Mouse (Mus musculus): ENCODE measurements around the gene Syn1.

The Syn1 gene

DNA sequence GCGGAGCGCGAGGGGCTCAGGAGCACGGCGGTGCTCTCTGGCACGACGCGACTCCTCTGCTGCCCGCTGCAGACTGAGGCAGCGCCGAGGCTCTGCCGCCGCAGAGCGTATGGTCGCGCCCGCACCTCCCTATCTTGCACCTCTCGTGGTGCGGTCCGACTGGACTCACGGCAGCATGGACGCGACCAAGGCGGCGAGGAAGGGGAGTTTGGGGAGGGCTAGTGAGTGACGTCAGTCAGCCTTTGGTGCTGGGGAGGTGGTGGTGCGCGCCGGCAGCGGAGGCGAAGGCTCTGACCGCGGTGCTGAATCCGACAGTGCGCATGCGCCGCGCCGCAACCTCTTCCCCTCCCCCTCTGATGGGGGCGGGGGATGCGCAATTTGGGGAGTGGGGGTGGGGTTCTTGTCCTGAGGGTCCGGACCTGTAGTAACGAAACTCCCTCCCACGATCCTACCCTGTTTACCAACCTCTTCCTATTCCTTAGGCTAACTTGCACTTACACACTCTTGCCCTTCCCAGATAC, at the start of gene Syn1:
Syn1 (minus strand) TSS at position 161 of the 521 bp plus-strand sequence.
- in situ Hi-C loops (cut with MboI, MseI): no loop called here

GRCm38 (mm10) chrX:20961477-20962378, 40.9 kb upstream of the Syn1 start, which contains the start of gene Uxt:
TSS of gene Uxt (minus strand) at chrX:20962017.
- in situ Hi-C loops (cut with MboI, MseI): no loop called here

DNA sequence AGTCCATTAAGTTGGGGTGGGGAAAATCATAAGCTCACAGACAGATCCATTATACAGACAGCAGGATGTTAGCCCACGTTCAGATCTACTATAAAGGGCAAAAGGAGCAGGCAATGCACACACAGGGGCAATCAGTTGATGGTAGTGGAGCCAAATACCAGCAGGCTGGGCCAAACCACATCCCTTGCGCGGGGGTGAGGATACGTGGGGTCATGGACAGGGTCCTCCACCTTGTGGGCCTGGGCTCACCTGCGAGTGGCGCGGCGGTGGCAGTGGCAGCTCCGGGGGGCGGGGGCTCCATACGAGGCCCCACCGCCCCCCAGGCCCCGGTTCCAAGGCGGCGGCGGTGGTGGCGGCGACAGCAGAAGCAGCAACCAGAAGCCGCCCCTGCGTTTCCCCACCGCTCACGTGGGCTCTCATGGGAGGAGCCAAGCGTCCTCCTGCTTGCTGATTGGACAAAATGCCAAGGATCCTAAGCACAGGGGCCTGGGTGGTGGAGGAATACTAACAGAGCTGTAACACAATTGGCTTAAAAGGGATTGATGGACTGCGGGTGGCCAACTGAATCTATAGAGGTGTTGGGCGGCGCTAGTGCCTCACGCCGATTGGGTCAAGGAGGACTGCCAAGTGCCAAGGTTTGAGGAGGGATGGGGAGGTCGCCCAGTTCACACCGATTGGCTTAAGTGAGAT, 29.5 kb upstream of the Syn1 start, which contains the start of gene Elk1:
Elk1 (minus strand) TSS at position 418 of the 690 bp plus-strand sequence.
- in situ Hi-C loops (cut with MboI, MseI): no loop called here

- in situ Hi-C loops (cut with MboI, MseI): no loop called here
Observed at GRCm38 (mm10) chrX:20946055-20946454, 25.3 kb upstream of the Syn1 start.

DNA sequence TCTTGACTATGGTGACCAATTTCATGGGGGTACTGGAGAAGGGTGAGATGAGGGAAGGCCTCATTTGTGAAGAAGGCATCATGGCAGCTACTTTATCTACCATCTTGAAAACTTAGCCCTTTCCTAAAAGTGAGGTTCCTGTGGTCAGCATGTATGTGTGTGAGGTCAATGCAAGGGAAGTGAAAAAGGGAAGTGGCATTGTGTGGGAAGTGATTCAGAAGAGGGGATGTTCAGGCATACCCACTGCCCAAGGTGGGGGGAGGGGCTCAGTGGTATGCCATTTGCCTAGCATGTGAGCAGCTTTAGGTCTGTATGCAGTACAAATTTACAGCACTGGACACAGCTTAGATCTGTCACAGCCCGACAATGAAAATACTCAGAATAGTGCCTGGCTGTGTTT, 11.2 kb upstream of the Syn1 start:
- in situ Hi-C loops (cut with MboI, MseI): no loop called here

DNA sequence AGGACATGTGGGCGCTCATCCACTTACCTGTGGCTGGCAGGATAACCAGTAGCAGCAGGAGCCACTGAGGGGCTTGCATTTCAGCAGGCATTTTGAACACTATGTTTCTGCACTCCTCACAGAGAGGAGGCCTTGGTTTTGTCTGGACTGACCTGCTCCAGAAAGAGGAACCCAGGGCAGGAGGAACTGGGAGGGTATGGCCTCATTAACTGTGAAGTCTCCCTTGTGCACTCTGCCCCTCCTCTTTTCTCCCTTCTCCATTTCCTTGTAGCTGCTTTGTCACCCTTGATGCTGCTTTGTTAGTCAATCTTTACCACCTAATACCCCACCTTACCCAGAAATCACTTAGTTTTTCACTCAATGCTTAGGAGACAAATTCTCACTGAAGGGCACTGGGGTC, 10.6 kb upstream of the Syn1 start, which contains the start of gene Cfp:
Cfp (minus strand) TSS at position 192 of the 400 bp plus-strand sequence.
- in situ Hi-C loops (cut with MboI, MseI): no loop called here

- in situ Hi-C loops (cut with MboI, MseI): no loop called here
Observed at GRCm38 (mm10) chrX:20929859-20930258, 9.1 kb upstream of the Syn1 start.

DNA sequence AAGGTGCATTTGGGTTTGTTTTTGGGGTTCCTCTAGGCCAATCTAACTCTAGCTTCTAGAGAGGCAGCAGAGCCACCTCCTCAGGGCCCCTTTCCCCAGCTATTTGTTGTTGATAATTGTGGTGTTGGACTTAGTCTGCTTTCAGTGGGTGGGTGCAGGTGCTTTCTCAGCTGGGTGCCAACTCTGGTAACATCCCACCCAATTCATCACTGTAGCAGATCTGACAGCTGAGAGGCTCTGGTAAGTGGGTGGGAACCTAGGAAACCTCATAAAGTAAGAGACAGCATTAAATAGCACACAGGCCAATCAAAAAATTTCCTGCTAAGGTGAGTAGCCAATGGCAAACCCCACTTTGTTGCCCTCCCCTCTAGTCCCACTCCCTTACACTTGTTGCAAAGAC, 4.2 kb upstream of the Syn1 start:
- in situ Hi-C loops (cut with MboI, MseI): no loop called here

DNA sequence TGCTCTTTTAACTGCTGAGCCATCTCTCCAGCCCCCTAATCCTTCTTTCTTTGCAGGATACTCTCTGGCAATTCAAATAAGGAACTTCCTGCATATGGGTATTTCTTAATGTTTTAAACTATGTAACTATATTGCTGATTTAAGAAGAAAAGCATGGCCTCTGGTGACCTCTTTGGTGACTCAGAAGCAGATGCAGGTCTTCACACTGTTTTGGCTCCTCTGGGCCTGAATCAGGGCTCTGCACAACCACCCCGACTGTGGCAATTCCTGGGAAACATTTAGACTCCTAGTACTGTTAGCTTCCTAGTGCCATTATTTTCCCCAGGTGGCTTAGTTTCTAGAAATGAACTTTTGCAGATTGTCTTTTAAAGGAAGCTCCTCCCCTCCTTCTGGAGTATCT, 2.7 kb upstream of the Syn1 start:
- in situ Hi-C loops (cut with MboI, MseI): no loop called here

DNA sequence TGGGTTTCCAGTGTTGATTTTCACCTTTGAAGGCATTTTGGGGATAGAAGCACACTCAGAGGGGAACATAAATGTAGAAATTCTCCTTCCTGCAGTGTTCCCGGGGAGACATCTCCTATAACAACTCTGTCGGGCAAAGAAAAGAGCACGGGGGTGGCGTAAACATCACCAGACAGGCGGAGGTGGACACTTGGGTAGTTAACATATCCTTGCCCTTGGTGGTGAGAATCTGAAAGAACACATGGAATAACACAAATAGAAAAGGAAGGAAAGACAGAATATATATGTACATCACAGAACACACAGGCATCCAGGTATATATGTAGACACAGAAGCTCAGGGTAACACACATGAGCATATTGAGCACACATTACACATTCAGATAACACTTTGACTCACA, 562 bp upstream of the Syn1 start:
- in situ Hi-C loops (cut with MboI, MseI): no loop called here

- in situ Hi-C loops (cut with MboI, MseI): no loop called here
Observed at GRCm38 (mm10) chrX:20920249-20920843, 458 bp downstream of the Syn1 start.

DNA sequence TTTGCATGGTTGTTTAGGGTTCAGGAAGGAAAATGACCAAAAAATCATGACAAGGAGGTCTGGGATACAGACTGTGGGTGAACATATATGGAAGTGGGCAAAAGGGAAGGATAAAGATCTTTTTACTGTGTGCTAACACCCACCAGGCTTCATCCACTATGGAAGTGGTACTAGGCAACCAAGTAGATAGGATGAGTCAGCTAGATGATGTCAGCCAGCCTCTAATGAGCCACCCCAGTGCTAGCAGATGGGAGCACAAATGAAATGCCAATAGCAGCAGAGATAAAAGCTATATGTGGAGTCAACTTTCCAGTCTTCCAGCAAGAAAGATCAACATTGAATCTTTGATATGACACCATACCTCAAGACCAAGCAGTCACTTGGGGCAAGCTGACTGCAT, 5.7 kb downstream of the Syn1 start:
- in situ Hi-C loops (cut with MboI, MseI): no loop called here

GRCm38 (mm10) chrX:20913726-20914125, 7.1 kb downstream of the Syn1 start:
- in situ Hi-C loops (cut with MboI, MseI): no loop called here

GRCm38 (mm10) chrX:20910074-20910473, 10.7 kb downstream of the Syn1 start:
- in situ Hi-C loops (cut with MboI, MseI): no loop called here

- in situ Hi-C loops (cut with MboI, MseI): loop anchor here (25.0 kb wide), 1 partner anchor 1388 kb away; the partner anchor contains the start of gene Tex13c3
Observed at GRCm38 (mm10) chrX:20875241-20875640, 45.6 kb downstream of the Syn1 start.

- in situ Hi-C loops (cut with MboI, MseI): no loop called here
Observed at GRCm38 (mm10) chrX:20872928-20873500, 47.8 kb downstream of the Syn1 start.

- in situ Hi-C loops (cut with MboI, MseI): no loop called here
Observed at GRCm38 (mm10) chrX:20869962-20870513, 50.8 kb downstream of the Syn1 start, which contains the start of gene Timp1. TSS of gene Timp1 (plus strand) at chrX:20870166.

GRCm38 (mm10) chrX:20869203-20869602, 51.6 kb downstream of the Syn1 start:
- in situ Hi-C loops (cut with MboI, MseI): no loop called here

GRCm38 (mm10) chrX:20868091-20868490, 52.7 kb downstream of the Syn1 start:
- in situ Hi-C loops (cut with MboI, MseI): no loop called here

DNA sequence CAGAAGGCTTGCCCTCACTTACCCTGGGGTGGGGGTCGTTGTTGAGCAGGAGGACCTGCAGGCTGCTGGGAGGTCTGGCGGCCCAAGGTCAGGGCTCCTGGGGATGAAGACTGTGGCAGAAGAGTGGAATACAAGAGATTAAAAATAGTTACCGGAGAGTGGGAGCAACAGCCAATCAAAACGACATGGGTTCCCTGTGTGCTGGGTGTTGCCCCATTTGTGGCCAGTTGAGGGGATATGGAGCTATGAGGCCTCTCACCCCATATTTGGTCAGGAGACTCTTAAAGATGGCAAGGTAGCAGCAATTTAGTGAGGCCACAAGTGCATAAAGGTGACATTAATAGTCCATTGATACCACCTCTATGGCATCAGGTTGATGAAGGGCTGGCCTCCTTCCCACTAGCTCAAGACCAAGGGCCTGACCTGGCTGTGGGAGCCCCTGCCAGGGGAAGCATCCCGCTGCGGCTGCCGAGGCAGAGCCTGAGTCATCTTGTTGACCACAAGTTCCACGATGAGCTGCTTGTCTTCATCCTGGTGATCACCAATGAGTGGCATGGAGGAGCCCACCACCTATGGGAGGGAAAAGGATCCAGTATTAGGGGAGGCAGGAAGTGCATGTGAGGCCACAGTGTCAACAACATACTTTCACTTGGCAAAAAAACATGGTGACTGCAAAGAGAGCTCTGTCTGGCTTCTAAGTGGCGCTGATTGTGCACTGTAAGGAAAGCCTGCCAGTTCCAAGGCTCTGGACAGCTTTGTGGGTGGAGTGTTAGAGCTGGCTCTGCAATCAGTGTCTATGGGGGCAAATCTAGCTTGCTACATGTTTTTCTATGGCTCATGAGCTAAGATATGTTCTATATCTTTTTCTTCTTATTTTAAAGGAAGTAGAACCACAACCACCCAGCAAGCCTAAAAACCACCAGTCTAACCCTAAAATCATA, 57.4 kb downstream of the Syn1 start:
- in situ Hi-C loops (cut with MboI, MseI): no loop called here

Measured in T-helper 2 cell (primary cell).